Mouse (Mus musculus) liver, embryonic 11.5 days (tissue): ENCODE results near the gene Gm28036. TPM values are rescaled to one million over a fixed set of nuclear protein-coding genes. Genes with fewer than 3 reads are reported as not detected.

ENCODE experiments used
- ATAC-seq: fragments of 200-750 bp; cut with Nextera tagmentation; replicated peaks from 2 replicates; pipeline ENCODE4 v1.8.0; 2017; ENCODE audit warnings: moderate number of reproducible peaks, mild to moderate bottlenecking, moderate TSS enrichment, moderate library complexity; ENCODE audit not compliant: low FRiP score
- DNase-seq: peaks from one replicate; pipeline ENCODE4 v3.0.0-alpha.2; 2017; ENCODE audit warnings: low spot score
- H3K27ac ChIP-seq: fragments of 300-500 bp; sonication (generic); 2 replicates; pipeline ENCODE4 v1.5.1; 2014; ENCODE audit warnings: mild to moderate bottlenecking, low read depth, low read length, control low read depth
- H3K27me3 ChIP-seq: fragments of 300-500 bp; sonication (generic); replicated peaks from 2 replicates; pipeline ENCODE4 v1.6.1; 2014; ENCODE audit warnings: low read length, mixed read lengths; ENCODE audit not compliant: control insufficient read depth, insufficient read depth
- H3K36me3 ChIP-seq: fragments of 300-500 bp; sonication (generic); 2 replicates; pipeline ENCODE4 v1.6.1; 2014; ENCODE audit warnings: mild to moderate bottlenecking, low read length, moderate library complexity, mixed read lengths; ENCODE audit not compliant: control insufficient read depth, insufficient read depth
- H3K4me1 ChIP-seq: fragments of 300-500 bp; sonication (generic); replicated peaks from 2 replicates; pipeline ENCODE4 v1.6.1; 2014; ENCODE audit warnings: low read length, mixed read lengths; ENCODE audit not compliant: control insufficient read depth, insufficient read depth
- H3K4me2 ChIP-seq: fragments of 300-500 bp; sonication (generic); 2 replicates; pipeline ENCODE4 v1.6.1; 2014; ENCODE audit warnings: mild to moderate bottlenecking, control low read depth, moderate library complexity
- H3K4me3 ChIP-seq: fragments of 300-500 bp; sonication (generic); 2 replicates; pipeline ENCODE4 v1.5.1; 2014; ENCODE audit warnings: low read depth, low read length, control low read depth
- H3K9ac ChIP-seq: fragments of 300-500 bp; sonication (generic); 2 replicates; pipeline ENCODE4 v1.6.1; 2014; ENCODE audit warnings: low read depth, low read length, control low read depth
- H3K9me3 ChIP-seq: fragments of 300-500 bp; sonication (generic); 2 replicates; pipeline ENCODE4 v1.6.1; 2016; ENCODE audit warnings: low read length, inconsistent platforms, mixed read lengths; ENCODE audit not compliant: control insufficient read depth
- WGBS: fragments of 180-500 bp; shearing (Covaris S2); extraction: QIAGEN DNeasy Blood & Tissue Kit; methylation state at CpG from one replicate; pipeline ENCODE4 v1.1.7; 2014; 5-methylcytosine and 5-hydroxymethylcytosine counted together
- polyA plus RNA-seq: library from polyadenylated mRNA; unstranded; fragments of >200 nt; fragmentation: Nextera tagmentation; extraction: Ambion mirVana; gene quantifications from 2 replicates; pipeline ENCODE4 v1.2.1, GENCODE M21; 2014

Gene Gm28036
- polyA plus RNA-seq, 1 experiment from 2014 or later: 10.8 TPM

- ATAC-seq: peak; percentile 74
- WGBS: under 1% methylated on average over 16 of the region's 16 CpGs
Measured at GRCm38 (mm10) chr2:156110627-156111357, 16.1 kb downstream of the Gm28036 start.

GRCm38 (mm10) chr2:156091926-156092325, 35.0 kb downstream of the Gm28036 start:
- Histone ChIP-seq H3K4me3 (no peak overlapping the region), H3K4me1 (no peaks in the 10 kb centered on the region), H3K27me3 (no peaks in the 10 kb centered on the region), H3K4me2 (no peak overlapping the region), H3K27ac (no peak overlapping the region), H3K9ac (no peak overlapping the region), H3K36me3 (peaks cover 14% of the 10 kb centered on the region), H3K9me3 (no peaks in the 10 kb centered on the region)
- ATAC-seq (no peak), DNase-seq (no peak)
- WGBS: 85% methylated on average over 5 of the region's 5 CpGs

More at GRCm38 (mm10) chr2:156110627-156111357, 16.1 kb downstream of the Gm28036 start:
- peak overlapping the region; percentile 86 for H3K9ac ChIP-seq
- H3K27me3 ChIP-seq: no peaks in the 10 kb centered on the region
- peaks cover 15% of the 10 kb centered on the region for H3K4me1 ChIP-seq
- H3K4me3 ChIP-seq: peak overlapping the region; percentile 88
- no peak for DNase-seq
- peak overlapping the region; percentile 87 for H3K27ac ChIP-seq
- peak overlapping the region; percentile 86 for H3K4me2 ChIP-seq
- no peaks in the 10 kb centered on the region for H3K9me3 ChIP-seq
- peaks cover 2% of the 10 kb centered on the region; the same call in 1 of the 2 replicates for H3K36me3 ChIP-seq

- Histone ChIP-seq H3K27ac (no peak overlapping the region), H3K4me3 (no peak overlapping the region), H3K9ac (no peak overlapping the region), H3K9me3 (no peaks in the 10 kb centered on the region), H3K4me1 (no peaks in the 10 kb centered on the region), H3K36me3 (peaks cover 6% of the 10 kb centered on the region; the same call in 1 of the 2 replicates), H3K4me2 (no peak overlapping the region), H3K27me3 (no peaks in the 10 kb centered on the region)
- 90% methylated on average over 1 of the region's 1 CpGs for WGBS
- DNase-seq: no peak
- ATAC-seq: no peak
Measured at GRCm38 (mm10) chr2:156089799-156090198, 37.1 kb downstream of the Gm28036 start.

- H3K4me1 ChIP-seq: peaks cover 3% of the 10 kb centered on the region; the same call in 1 of the 2 replicates
Measured at GRCm38 (mm10) chr2:156087391-156088110, 39.3 kb downstream of the Gm28036 start.

GRCm38 (mm10) chr2:156084541-156084940, 42.4 kb downstream of the Gm28036 start:
- no peak for DNase-seq
- Histone ChIP-seq H3K9me3 (no peaks in the 10 kb centered on the region), H3K4me3 (no peak overlapping the region), H3K27ac (no peak overlapping the region), H3K27me3 (no peaks in the 10 kb centered on the region), H3K9ac (no peak overlapping the region), H3K36me3 (no peaks in the 10 kb centered on the region; the same call in 1 of the 2 replicates), H3K4me2 (no peak overlapping the region), H3K4me1 (peaks cover 3% of the 10 kb centered on the region; the same call in 1 of the 2 replicates)
- ATAC-seq: no peak
- WGBS: 84% methylated on average over 3 of the region's 3 CpGs

More at GRCm38 (mm10) chr2:156087391-156088110, 39.3 kb downstream of the Gm28036 start:
- Histone ChIP-seq H3K4me2 (no peak overlapping the region), H3K27me3 (no peaks in the 10 kb centered on the region), H3K9me3 (no peaks in the 10 kb centered on the region), H3K4me3 (no peak overlapping the region), H3K27ac (no peak overlapping the region), H3K36me3 (peaks cover 4% of the 10 kb centered on the region; the same call in 1 of the 2 replicates), H3K9ac (no peak overlapping the region)
- ATAC-seq (no peak), DNase-seq (no peak)
- WGBS: 76% methylated on average over 7 of the region's 7 CpGs

GRCm38 (mm10) chr2:156080391-156080790, 46.5 kb downstream of the Gm28036 start:
- no peak overlapping the region for H3K27ac ChIP-seq
- WGBS: 88% methylated on average over 7 of the region's 7 CpGs
- peak; percentile 24 for DNase-seq

GRCm38 (mm10) chr2:156079674-156080073, 47.2 kb downstream of the Gm28036 start:
- no peaks in the 10 kb centered on the region for H3K9me3 ChIP-seq
- H3K4me1 ChIP-seq: peaks cover 5% of the 10 kb centered on the region; the same call in 1 of the 2 replicates
- H3K27me3 ChIP-seq: no peaks in the 10 kb centered on the region
- no peak overlapping the region for H3K4me3 ChIP-seq
- H3K36me3 ChIP-seq: peaks cover 24% of the 10 kb centered on the region
- ATAC-seq: no peak
- WGBS: 63% methylated on average over 4 of the region's 4 CpGs
- H3K4me2 ChIP-seq: no peak overlapping the region
- H3K9ac ChIP-seq: no peak overlapping the region
- peak; percentile 26 for DNase-seq
- H3K27ac ChIP-seq: no peak overlapping the region

More at GRCm38 (mm10) chr2:156080391-156080790, 46.5 kb downstream of the Gm28036 start:
- peaks cover 5% of the 10 kb centered on the region; the same call in 1 of the 2 replicates for H3K4me1 ChIP-seq
- no peak overlapping the region for H3K9ac ChIP-seq
- ATAC-seq: no peak
- H3K36me3 ChIP-seq: peaks cover 20% of the 10 kb centered on the region
- no peak overlapping the region for H3K4me3 ChIP-seq
- no peaks in the 10 kb centered on the region for H3K27me3 ChIP-seq
- no peak overlapping the region for H3K4me2 ChIP-seq
- no peaks in the 10 kb centered on the region for H3K9me3 ChIP-seq

- Histone ChIP-seq H3K27ac (no peak overlapping the region), H3K9me3 (no peaks in the 10 kb centered on the region), H3K4me2 (no peak overlapping the region), H3K4me3 (no peak overlapping the region), H3K4me1 (peaks cover 5% of the 10 kb centered on the region; the same call in 1 of the 2 replicates), H3K36me3 (peaks cover 27% of the 10 kb centered on the region), H3K27me3 (no peaks in the 10 kb centered on the region), H3K9ac (no peak overlapping the region)
- WGBS: 83% methylated on average over 8 of the region's 8 CpGs
- ATAC-seq (no peak), DNase-seq (peak; percentile 28)
Measured at GRCm38 (mm10) chr2:156079183-156079560, 47.7 kb downstream of the Gm28036 start.
